Mouse (Mus musculus) C2C12 (cell line): ENCODE measurements at regions not wholly inside any gene's neighbourhood (a gene's known extent, or its start where the extent isn't known, plus 50 kb on each side); places are given as distances from the start of the nearest gene placed in this dataset.

Experiments
- H3K27me3 ChIP-seq: one replicate; pipeline ENCODE4 v1.6.1; 2011; ENCODE audit not compliant: control insufficient read depth, insufficient read depth, insufficient read length
- H3K36me3 ChIP-seq: one replicate; pipeline ENCODE4 v1.6.1; 2011; ENCODE audit not compliant: control insufficient read depth, insufficient read depth
- H3K4me3 ChIP-seq: one replicate; pipeline ENCODE4 v1.5.1; 2011; ENCODE audit warnings: mild to moderate bottlenecking, control low read depth; ENCODE audit not compliant: poor library complexity, insufficient read depth, severe bottlenecking
- H3K79me2 ChIP-seq: one replicate; pipeline ENCODE4 v1.6.1; 2011; ENCODE audit not compliant: control insufficient read depth, insufficient read depth
- H3K79me3 ChIP-seq: one replicate; pipeline ENCODE4 v1.6.1; 2011; ENCODE audit warnings: low read depth, control low read depth
- H3ac ChIP-seq: one replicate; pipeline ENCODE3; 2011; ENCODE audit warnings: low read depth; ENCODE audit not compliant: control insufficient read depth, insufficient read length
- CEBPB ChIP-seq: IDR thresholded peaks from one replicate; pipeline ENCODE4 v1.6.1; 2011; ENCODE audit warnings: low read depth, mild to moderate bottlenecking, control low read depth, moderate library complexity
- CTCF ChIP-seq: IDR thresholded peaks from one replicate; pipeline ENCODE4 v1.5.1; 2011; ENCODE audit not compliant: control insufficient read depth, insufficient read depth, insufficient read length
- FOSL1 ChIP-seq: IDR thresholded peaks from one replicate; pipeline ENCODE4 v1.8.0; 2011; ENCODE audit warnings: mild to moderate bottlenecking, low read length; ENCODE audit not compliant: poor library complexity, insufficient read depth, severe bottlenecking
- MAX ChIP-seq: IDR thresholded peaks from one replicate; pipeline ENCODE4 v1.6.1; 2011; ENCODE audit warnings: mild to moderate bottlenecking, control low read depth
- MYOD1 ChIP-seq: IDR thresholded peaks from one replicate; pipeline ENCODE4 v1.6.1; 2011; ENCODE audit warnings: low read depth; ENCODE audit not compliant: control insufficient read depth, insufficient read length
- MYOG ChIP-seq: IDR thresholded peaks from one replicate; pipeline ENCODE4 v1.6.1; 2011; ENCODE audit not compliant: control insufficient read depth, insufficient read length; ENCODE audit errors: extremely low read depth
- USF1 ChIP-seq: IDR thresholded peaks from one replicate; pipeline ENCODE4 v1.6.1; 2011; ENCODE audit warnings: low read depth, mild to moderate bottlenecking, control low read depth, moderate library complexity

DNA sequence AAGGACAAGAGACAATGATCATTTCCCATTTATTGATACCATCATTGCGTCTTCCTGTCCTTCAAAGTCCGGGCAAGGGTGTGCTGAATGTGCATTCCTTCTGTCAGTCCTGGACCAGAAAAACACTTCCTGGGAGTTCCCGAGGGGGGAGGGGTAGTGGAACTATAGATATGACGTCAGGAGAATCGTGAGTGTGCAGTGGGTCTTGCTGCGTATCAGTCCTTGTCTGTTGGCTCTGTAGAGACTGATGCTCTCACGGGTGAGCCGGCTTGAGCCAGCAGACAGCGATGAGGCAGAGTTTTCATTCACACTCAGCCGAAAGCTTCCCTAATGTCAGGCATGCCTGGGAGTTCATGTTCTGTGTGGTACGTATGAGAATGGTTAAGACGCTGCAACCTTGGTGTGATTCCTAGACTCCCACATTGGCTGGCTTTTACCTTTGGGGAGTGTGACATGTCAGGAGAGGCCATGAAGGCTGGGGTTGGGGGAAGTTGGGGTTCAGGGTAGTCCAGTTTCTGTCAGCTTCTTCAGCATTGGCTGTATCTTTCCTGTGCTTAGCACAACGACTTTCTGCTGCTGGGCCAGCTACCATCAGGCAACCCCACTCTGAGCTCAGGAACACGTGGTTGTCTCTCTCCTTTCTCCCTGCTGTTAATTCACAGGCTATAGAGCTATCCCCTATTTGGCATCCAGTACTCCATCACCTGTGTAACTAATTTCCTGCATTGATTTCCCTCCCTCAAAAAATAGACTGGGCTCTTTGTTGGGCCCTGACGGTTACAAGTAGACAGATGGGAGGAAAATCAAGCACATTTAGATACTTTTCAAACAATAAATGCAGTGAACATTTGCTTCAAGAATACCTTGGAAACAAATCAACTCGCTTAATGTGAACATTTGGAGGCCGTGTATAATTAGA is 203.2 kb upstream of the Daam1 start:
- Histone ChIP-seq H3K36me3 (no peaks in the 10 kb centered on the region), H3K27me3 (no peaks in the 10 kb centered on the region), H3K4me3 (no peak overlapping the region), H3K79me2 (no peaks in the 10 kb centered on the region), H3K79me3 (no peaks in the 10 kb centered on the region), H3ac (no peak overlapping the region)
- no peak for TF ChIP-seq CTCF

DNA sequence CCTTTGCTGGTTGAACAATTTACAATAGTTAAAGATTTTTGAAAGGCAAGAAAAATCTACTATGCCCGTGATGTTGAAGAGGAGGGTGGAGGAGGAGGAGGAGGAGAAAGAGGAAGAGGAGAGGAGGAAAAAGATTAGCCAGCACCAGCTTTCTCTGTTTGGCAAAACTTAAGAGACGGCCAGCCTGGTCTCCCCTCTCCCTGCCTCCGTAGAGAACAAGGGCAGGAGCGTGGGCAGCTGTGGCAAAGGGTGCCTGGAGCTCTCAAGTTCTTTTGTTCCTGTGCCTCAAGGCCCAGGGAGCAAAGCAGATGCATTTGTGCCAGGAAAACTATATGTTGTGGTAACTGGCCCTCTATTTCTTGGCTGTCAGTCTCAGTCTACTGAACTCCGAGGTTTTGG is 202.5 kb upstream of the Daam1 start:
- no peaks in the 10 kb centered on the region for H3K36me3 ChIP-seq
- H3ac ChIP-seq = no peak overlapping the region
- no peak overlapping the region for H3K4me3 ChIP-seq
- H3K27me3 ChIP-seq = no peaks in the 10 kb centered on the region
- TF ChIP-seq MYOG = no peak
- no peak for TF ChIP-seq CTCF
- TF ChIP-seq CEBPB = no peak
- TF ChIP-seq FOSL1 = no peak
- TF ChIP-seq MYOD1 = no peak
- no peak for TF ChIP-seq USF1
- TF ChIP-seq MAX = no peak
- no peaks in the 10 kb centered on the region for H3K79me2 ChIP-seq
- H3K79me3 ChIP-seq = no peaks in the 10 kb centered on the region

DNA sequence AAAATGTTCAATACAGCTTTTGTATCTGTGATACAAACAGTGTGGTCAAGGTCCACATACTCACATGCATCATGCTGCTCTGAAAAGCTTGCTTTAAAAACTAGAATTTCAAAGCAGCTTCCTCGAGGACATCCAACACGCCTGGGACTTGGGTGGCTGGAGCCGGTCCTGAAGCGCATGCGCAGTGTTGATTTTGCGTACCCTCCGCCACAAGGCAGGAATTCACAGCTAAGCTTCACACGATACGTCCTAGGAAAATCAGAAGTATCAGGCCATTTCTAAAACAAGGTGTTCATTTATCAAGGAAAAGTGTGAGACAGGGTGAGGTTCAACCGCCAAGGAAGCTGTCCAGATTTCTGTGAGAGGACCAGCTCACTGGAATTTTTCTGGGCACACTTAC is 202.1 kb upstream of the Daam1 start:
- TF ChIP-seq CEBPB = no peak
- Histone ChIP-seq H3K27me3 (no peaks in the 10 kb centered on the region), H3ac (no peak overlapping the region), H3K79me3 (no peaks in the 10 kb centered on the region), H3K36me3 (no peaks in the 10 kb centered on the region), H3K4me3 (no peak overlapping the region), H3K79me2 (no peaks in the 10 kb centered on the region)

DNA sequence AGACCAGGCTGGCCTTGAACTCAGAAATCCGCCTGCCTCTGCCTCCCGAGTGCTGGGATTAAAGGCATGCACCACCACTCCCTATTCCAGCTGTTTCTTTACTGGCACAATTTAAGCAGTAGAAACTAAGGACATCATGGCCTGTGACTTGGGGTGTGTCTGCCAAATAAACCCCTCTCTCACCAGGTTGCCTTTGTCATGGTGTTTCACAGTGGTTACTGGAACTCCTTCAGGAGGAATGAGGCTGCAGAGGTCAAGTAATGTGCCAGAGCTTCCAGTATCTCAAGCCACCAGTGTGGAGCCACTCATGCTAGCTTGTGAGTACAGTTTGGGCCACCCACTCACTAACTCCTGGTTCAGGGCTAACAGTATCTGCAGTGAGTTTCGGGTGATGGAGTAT is 200.5 kb upstream of the Daam1 start:
- Histone ChIP-seq H3ac (no peak overlapping the region), H3K79me2 (no peaks in the 10 kb centered on the region), H3K36me3 (no peaks in the 10 kb centered on the region), H3K4me3 (no peak overlapping the region), H3K79me3 (no peaks in the 10 kb centered on the region), H3K27me3 (no peaks in the 10 kb centered on the region)
- TF ChIP-seq CTCF (no peak), FOSL1 (no peak), USF1 (no peak), MYOG (no peak), MYOD1 (no peak), MAX (no peak), CEBPB (no peak)

DNA sequence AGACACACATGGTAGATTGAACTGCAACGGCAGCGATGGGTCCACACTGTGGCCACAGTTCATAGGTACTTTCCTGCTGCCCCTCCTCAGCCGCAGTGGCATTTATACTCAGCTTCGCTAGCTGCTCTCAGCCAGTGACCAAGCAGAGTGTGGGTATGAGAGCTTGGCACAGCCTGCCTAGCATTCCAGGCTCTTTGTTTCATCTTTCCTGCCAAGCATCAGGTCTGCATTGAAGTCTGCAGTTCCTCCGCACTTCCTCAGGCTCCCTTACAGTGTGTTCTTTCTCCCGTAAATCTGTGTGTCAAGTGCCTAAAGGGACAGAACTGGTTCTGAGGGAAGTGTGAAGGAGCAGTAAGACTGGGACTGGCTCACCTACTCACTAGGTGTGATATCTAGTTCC is 194.6 kb upstream of the Daam1 start:
- Histone ChIP-seq H3K79me3 (no peaks in the 10 kb centered on the region), H3K27me3 (no peaks in the 10 kb centered on the region), H3K36me3 (no peaks in the 10 kb centered on the region), H3K79me2 (no peaks in the 10 kb centered on the region), H3ac (no peak overlapping the region), H3K4me3 (no peak overlapping the region)
- no peak for TF ChIP-seq MAX
- TF ChIP-seq USF1 = no peak
- TF ChIP-seq CTCF = no peak
- no peak for TF ChIP-seq CEBPB
- no peak for TF ChIP-seq MYOD1
- TF ChIP-seq MYOG = no peak

DNA sequence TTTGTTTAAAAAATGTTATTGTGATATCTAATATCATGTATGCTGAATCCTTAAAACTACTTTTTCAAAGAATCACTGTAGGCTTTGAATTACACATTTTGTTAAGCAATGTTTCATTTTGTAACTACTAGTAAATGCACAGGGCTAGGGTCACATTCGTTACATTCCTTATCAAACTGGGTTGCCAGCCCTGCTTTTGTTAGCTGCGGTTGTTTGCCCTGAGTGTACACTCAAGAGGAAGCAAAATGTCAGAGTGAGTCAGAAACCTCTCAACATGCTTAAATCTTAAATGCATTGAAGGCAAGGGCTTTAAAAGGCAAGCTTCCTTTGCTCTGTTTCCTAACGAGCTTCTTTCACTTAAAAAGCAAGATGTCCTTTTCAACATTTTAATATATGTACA is 193.6 kb upstream of the Daam1 start:
- Histone ChIP-seq H3ac (no peak overlapping the region), H3K36me3 (no peaks in the 10 kb centered on the region), H3K79me3 (no peaks in the 10 kb centered on the region), H3K4me3 (no peak overlapping the region), H3K27me3 (no peaks in the 10 kb centered on the region), H3K79me2 (no peaks in the 10 kb centered on the region)
- no peak for TF ChIP-seq CTCF
- no peak for TF ChIP-seq USF1
- TF ChIP-seq MYOG = no peak
- no peak for TF ChIP-seq MYOD1
- no peak for TF ChIP-seq CEBPB
- no peak for TF ChIP-seq FOSL1
- TF ChIP-seq MAX = no peak
